Mouse (Mus musculus) olfactory bulb, adult 2 months (tissue): ENCODE measurements at regions not wholly inside any gene's neighbourhood (a gene's known extent, or its start where the extent isn't known, plus 50 kb on each side); places are given as distances from the start of the nearest gene placed in this dataset.

Source experiments
- CTCF ChIP-seq: fragments of 200-500 bp; IDR thresholded peaks from 2 replicates; pipeline ENCODE4 v1.5.1; 2012; ENCODE audit warnings: low read depth, mild to moderate bottlenecking, low read length, moderate library complexity; ENCODE audit not compliant: insufficient read depth
- POLR2A ChIP-seq: fragments of 200-500 bp; IDR thresholded peaks from 2 replicates; pipeline ENCODE4 v1.6.1; 2012; ENCODE audit warnings: mild to moderate bottlenecking, low read depth, low read length, moderate library complexity; ENCODE audit not compliant: insufficient read depth

DNA sequence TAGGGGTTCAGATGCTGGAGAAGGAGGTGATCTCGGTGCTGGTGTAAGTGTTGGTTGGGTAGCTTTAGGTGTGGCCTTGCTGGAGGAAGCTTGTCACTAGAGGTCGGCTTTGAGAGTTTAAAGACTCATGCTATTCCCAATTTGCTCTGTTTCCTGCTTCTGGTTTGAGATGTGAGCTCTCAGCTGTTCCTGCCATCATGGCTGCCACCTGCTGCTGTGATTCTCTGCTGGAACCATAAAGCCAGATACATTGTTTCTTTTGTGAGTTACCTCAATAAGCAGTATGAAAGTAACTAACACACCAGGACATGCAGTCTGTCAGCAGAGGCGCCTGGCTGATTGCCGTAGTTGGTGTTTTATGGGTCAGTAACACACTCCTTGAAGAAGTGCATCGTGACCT is 94.2 kb upstream of the Tut7 start:
- no peak for TF ChIP-seq CTCF
- no peak for TF ChIP-seq POLR2A
